Mouse (Mus musculus) limb, embryonic 11.5 days (tissue): ENCODE measurements around the gene Pycr2. TPM values are rescaled to one million over a fixed set of nuclear protein-coding genes. Genes with fewer than 3 reads are reported as not detected.
"Not testable (repeated sequence)": the region's sequence is repeated elsewhere in the genome, so short reads cannot be mapped to it uniquely, and the experiment has no call there.

ENCODE experiments used
- ATAC-seq: fragments of 200-750 bp; cut with Nextera tagmentation; 2 replicates; pipeline ENCODE4 v1.8.0; 2017; ENCODE audit warnings: low read depth; ENCODE audit not compliant: insufficient number of reproducible peaks, low FRiP score, low TSS enrichment
- DNase-seq: peaks from one replicate; pipeline ENCODE4 v3.0.0-alpha.2; 2015; ENCODE audit warnings: low spot score
- H3K27ac ChIP-seq: fragments of 300-500 bp; sonication (generic); replicated peaks from 2 replicates; pipeline ENCODE4 v1.5.1; 2014; ENCODE audit warnings: low read depth, mild to moderate bottlenecking, low read length
- H3K27me3 ChIP-seq: fragments of 300-500 bp; sonication (generic); 2 replicates; pipeline ENCODE4 v1.6.1; 2014; ENCODE audit warnings: mild to moderate bottlenecking, low read length, mixed read lengths; ENCODE audit not compliant: control insufficient read depth, insufficient read depth
- H3K36me3 ChIP-seq: fragments of 300-500 bp; sonication (generic); 2 replicates; pipeline ENCODE4 v1.6.1; 2014; ENCODE audit warnings: mild to moderate bottlenecking, low read length, moderate library complexity, mixed read lengths; ENCODE audit not compliant: control insufficient read depth, insufficient read depth
- H3K4me1 ChIP-seq: fragments of 300-500 bp; sonication (generic); 2 replicates; pipeline ENCODE4 v1.6.1; 2014; ENCODE audit warnings: low read length, mixed read lengths; ENCODE audit not compliant: control insufficient read depth, insufficient read depth
- H3K4me2 ChIP-seq: fragments of 300-500 bp; sonication (generic); 2 replicates; pipeline ENCODE4 v1.6.1; 2014; ENCODE audit warnings: low read depth, mild to moderate bottlenecking, moderate library complexity; ENCODE audit not compliant: severe bottlenecking
- H3K4me3 ChIP-seq: fragments of 300-500 bp; sonication (generic); 2 replicates; pipeline ENCODE4 v1.5.1; 2014; ENCODE audit warnings: low read depth, low read length
- H3K9ac ChIP-seq: fragments of 300-500 bp; sonication (generic); 2 replicates; pipeline ENCODE4 v1.6.1; 2014; ENCODE audit warnings: mild to moderate bottlenecking, low read length
- H3K9me3 ChIP-seq: fragments of 300-500 bp; sonication (generic); 2 replicates; pipeline ENCODE4 v1.6.1; 2016; ENCODE audit warnings: low read length; ENCODE audit not compliant: control insufficient read depth
- WGBS: fragments of 180-500 bp; shearing (Covaris S2); extraction: QIAGEN DNeasy Blood & Tissue Kit; methylation state at CpG from one replicate; pipeline ENCODE4 v1.1.7; 2014; 5-methylcytosine and 5-hydroxymethylcytosine counted together
- polyA plus RNA-seq: library from polyadenylated mRNA; unstranded; fragments of >200 nt; fragmentation: Nextera tagmentation; extraction: Ambion mirVana; gene quantifications from 2 replicates; pipeline ENCODE4 v1.2.1, GENCODE M21; 2014

Gene Pycr2
- polyA plus RNA-seq, 1 experiment from 2014 or later: 137 TPM

DNA sequence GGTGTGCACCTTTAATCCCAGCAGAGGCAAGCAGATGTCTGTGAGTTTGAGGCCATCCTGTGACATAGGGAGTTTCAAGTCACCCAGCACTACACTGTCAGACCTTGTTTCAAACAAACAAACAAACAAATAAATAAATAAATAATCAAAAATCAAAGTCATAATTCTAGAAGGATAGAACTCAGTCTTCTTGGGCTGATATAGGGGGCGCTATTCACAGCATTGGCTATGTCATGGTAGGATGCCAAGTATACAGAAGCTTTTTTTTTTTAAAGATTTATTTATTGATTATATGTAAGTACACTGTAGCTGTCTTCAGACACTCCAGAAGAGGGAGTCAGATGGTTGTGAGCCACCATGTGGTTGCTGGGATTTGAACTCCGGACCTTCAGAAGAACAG, 34.7 kb downstream of the Pycr2 start:
- not testable (repeated sequence) for ATAC-seq, H3K9ac ChIP-seq, H3K27ac ChIP-seq, H3K4me3 ChIP-seq, H3K4me1 ChIP-seq, DNase-seq, H3K9me3 ChIP-seq, H3K36me3 ChIP-seq, H3K4me2 ChIP-seq
- 83% methylated on average over 2 of the region's 2 CpGs for WGBS
- H3K27me3 ChIP-seq: peaks cover 45% of the 10 kb centered on the region

- DNase-seq: no peak
- no peaks in the 10 kb centered on the region for H3K9me3 ChIP-seq
- 81% methylated on average over 7 of the region's 7 CpGs for WGBS
- ATAC-seq: no peak
- no peak overlapping the region; the same call in 1 of the 2 replicates for H3K4me3 ChIP-seq
- no peak overlapping the region for H3K9ac ChIP-seq
- peak overlapping the region; percentile 94; the same call in 1 of the 2 replicates for H3K4me2 ChIP-seq
- peaks cover 25% of the 10 kb centered on the region for H3K27me3 ChIP-seq
- no peaks in the 10 kb centered on the region for H3K36me3 ChIP-seq
- H3K4me1 ChIP-seq: peaks cover 10% of the 10 kb centered on the region
- no peak overlapping the region for H3K27ac ChIP-seq
Measured at GRCm38 (mm10) chr1:180940776-180941460, 36.8 kb downstream of the Pycr2 start.

DNA sequence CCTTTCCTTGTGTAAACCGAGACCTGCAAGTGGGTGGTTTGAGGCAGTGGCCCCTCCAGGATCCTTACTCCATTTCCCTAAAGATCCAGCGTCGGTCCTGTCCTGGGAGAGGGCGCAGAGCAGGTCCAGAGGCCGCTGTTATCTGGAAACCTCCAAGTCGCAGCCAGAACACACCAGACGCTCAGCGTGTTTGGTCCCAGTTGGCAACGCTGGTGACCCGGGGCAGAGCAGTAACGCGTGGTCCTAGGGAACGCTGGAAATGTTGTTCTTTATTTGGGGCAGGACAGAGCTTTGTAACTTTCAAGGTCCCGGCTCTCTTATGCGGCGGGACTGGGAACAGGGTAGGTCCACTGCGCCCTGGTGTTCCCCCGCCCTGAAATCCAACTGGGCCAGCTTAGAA, 37.6 kb downstream of the Pycr2 start:
- H3K4me1 ChIP-seq: peaks cover 14% of the 10 kb centered on the region
- ATAC-seq: no peak
- WGBS: 2% methylated on average over 18 of the region's 18 CpGs

DNA sequence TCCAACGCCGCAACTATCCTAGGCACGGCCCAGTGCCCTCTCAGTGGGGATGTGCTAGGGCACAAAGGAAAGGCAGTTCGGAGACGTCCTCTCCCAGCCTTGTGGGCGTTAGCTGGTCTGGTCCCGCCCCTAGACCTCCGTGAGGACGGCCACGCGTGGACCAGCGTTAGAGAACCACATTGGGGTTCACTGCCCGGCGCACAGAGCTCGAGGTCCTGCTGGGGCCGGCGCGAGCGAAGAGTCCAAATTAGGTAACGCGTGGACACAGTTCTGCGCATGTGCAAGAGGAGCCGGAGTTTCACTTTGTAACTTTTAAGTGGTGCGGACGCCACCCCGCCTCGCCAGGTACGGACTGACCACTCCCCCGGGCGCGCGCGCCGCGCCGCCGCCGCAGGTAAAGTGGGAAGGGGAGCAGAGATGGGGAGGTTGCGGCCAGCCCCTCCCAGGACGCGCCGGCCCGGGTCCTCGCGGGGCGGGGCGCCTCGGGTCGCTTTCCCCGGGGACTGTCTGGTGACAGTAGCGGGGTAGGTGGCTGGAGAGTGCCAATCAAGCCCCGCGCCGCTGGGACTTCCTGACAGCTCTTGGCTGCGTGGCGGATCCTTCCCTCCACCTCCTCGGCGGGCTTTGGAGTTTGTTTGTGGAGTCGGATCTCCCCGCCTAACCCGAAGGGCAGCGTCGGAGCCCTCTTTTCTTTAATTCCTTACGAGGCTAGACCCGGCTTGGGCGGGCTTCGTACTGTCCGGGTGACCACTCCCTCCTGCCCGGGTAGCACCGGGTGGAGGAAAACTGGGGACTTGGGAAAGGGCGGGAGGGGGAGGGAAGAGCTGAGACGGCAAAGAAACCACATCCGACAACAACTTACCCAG, 38.3 kb downstream of the Pycr2 start, which contains the start of gene Tmem63a:
Tmem63a (plus strand) TSS at position 179 of the 866 bp plus-strand sequence.
- Histone ChIP-seq H3K4me1 (peaks cover 14% of the 10 kb centered on the region), H3K27me3 (peaks cover 19% of the 10 kb centered on the region), H3K27ac (no peak within 1 kb of the TSS), H3K4me2 (peak within 1 kb of the TSS; percentile 94), H3K9me3 (no peaks in the 10 kb centered on the region), H3K36me3 (no peaks in the 10 kb centered on the region), H3K9ac (peak within 1 kb of the TSS; percentile 80), H3K4me3 (peak within 1 kb of the TSS; percentile 81)
- DNase-seq (peak; percentile 83), ATAC-seq (no peak; the same call in 1 of the 2 replicates)
- under 1% methylated on average over 65 of the region's 73 CpGs for WGBS

More for the DNA sequence above, 37.6 kb downstream of the Pycr2 start:
- no peak overlapping the region for H3K27ac ChIP-seq
- H3K4me2 ChIP-seq: peak overlapping the region; percentile 94
- peak overlapping the region; percentile 80 for H3K9ac ChIP-seq
- no peaks in the 10 kb centered on the region for H3K36me3 ChIP-seq
- no peaks in the 10 kb centered on the region for H3K9me3 ChIP-seq
- peak overlapping the region; percentile 81 for H3K4me3 ChIP-seq
- peaks cover 19% of the 10 kb centered on the region for H3K27me3 ChIP-seq
- peak; percentile 63 for DNase-seq

GRCm38 (mm10) chr1:180943032-180943644, 39.0 kb downstream of the Pycr2 start:
- Histone ChIP-seq H3K36me3 (no peaks in the 10 kb centered on the region), H3K4me3 (peak overlapping the region; percentile 81), H3K27me3 (peaks cover 19% of the 10 kb centered on the region), H3K9ac (peak overlapping the region; percentile 80), H3K9me3 (no peaks in the 10 kb centered on the region), H3K27ac (no peak overlapping the region), H3K4me1 (peaks cover 14% of the 10 kb centered on the region), H3K4me2 (peak overlapping the region; percentile 94)
- ATAC-seq: no peak
- no peak for DNase-seq
- WGBS: 42% methylated on average over 11 of the region's 11 CpGs

GRCm38 (mm10) chr1:180943896-180944295, 39.8 kb downstream of the Pycr2 start:
- Histone ChIP-seq H3K27me3 (peaks cover 19% of the 10 kb centered on the region), H3K9me3 (no peaks in the 10 kb centered on the region), H3K4me2 (no peak overlapping the region), H3K4me3 (no peak overlapping the region), H3K9ac (no peak overlapping the region), H3K4me1 (peaks cover 14% of the 10 kb centered on the region), H3K36me3 (no peaks in the 10 kb centered on the region), H3K27ac (no peak overlapping the region)
- ATAC-seq (no peak), DNase-seq (no peak)
- 62% methylated on average over 1 of the region's 1 CpGs for WGBS

- H3K27me3 ChIP-seq: peaks cover 19% of the 10 kb centered on the region
- H3K9me3 ChIP-seq: no peaks in the 10 kb centered on the region
- no peak overlapping the region for H3K4me2 ChIP-seq
- DNase-seq (no peak), ATAC-seq (no peak)
- peaks cover 14% of the 10 kb centered on the region for H3K4me1 ChIP-seq
- no peaks in the 10 kb centered on the region for H3K36me3 ChIP-seq
- H3K27ac ChIP-seq: peak overlapping the region; percentile 76
- H3K4me3 ChIP-seq: no peak overlapping the region
- no peak overlapping the region for H3K9ac ChIP-seq
- WGBS: 76% methylated on average over 4 of the region's 4 CpGs
Measured at GRCm38 (mm10) chr1:180944553-180944952, 40.5 kb downstream of the Pycr2 start.
